Mouse (Mus musculus) olfactory bulb, adult 2 months (tissue): ENCODE results near the gene Mink1.

ENCODE experiments used
- CTCF ChIP-seq: fragments of 200-500 bp; IDR thresholded peaks from 2 replicates; pipeline ENCODE4 v1.5.1; 2012; ENCODE audit warnings: low read depth, mild to moderate bottlenecking, low read length, moderate library complexity; ENCODE audit not compliant: insufficient read depth
- POLR2A ChIP-seq: fragments of 200-500 bp; IDR thresholded peaks from 2 replicates; pipeline ENCODE4 v1.6.1; 2012; ENCODE audit warnings: mild to moderate bottlenecking, low read depth, low read length, moderate library complexity; ENCODE audit not compliant: insufficient read depth

GRCm38 (mm10) chr11:70583775-70584174 is 21.1 kb downstream of the Mink1 start:
- no peak for TF ChIP-seq POLR2A
- no peak for TF ChIP-seq CTCF
